Mouse (Mus musculus): ENCODE results near the gene Gm20671.
"Not testable (repeated sequence)": the region's sequence is repeated elsewhere in the genome, so short reads cannot be mapped to it uniquely, and the experiment has no call there.

The Gm20671 gene

GRCm38 (mm10) chr5:32784726-32785125 is 42.2 kb downstream of the Gm20671 start:
- peak; percentile 18 for DNase-seq

DNA sequence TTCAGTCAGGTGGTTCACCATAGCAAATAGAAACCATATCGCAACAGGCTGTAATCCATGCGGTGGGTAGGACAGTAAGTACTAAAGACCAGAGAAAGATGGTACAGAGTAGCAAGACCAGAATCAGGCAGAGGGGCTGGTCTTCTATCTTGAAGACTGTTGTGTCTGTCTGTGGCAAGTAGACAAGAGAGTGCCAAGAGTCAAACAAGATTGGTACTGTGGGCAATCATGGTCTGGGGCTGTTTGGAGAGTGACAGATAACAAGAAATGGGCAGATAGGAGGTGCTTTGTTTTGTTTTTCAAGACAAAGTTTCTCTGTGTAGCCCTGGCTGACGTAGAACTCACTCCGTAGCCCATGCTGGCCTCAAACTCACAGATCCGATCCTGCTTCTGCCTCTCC is 45.3 kb downstream of the Gm20671 start:
- no peak for DNase-seq

GRCm38 (mm10) chr5:32778168-32778567 is 48.7 kb downstream of the Gm20671 start:
- DNase-seq = no peak

- DNase-seq = no peak
Measured at GRCm38 (mm10) chr5:32772361-32772760, 54.5 kb downstream of the Gm20671 start.

GRCm38 (mm10) chr5:32767636-32768373 is 59.1 kb downstream of the Gm20671 start:
- no peak for DNase-seq

GRCm38 (mm10) chr5:32767004-32767403 is 59.9 kb downstream of the Gm20671 start:
- DNase-seq = no peak

DNA sequence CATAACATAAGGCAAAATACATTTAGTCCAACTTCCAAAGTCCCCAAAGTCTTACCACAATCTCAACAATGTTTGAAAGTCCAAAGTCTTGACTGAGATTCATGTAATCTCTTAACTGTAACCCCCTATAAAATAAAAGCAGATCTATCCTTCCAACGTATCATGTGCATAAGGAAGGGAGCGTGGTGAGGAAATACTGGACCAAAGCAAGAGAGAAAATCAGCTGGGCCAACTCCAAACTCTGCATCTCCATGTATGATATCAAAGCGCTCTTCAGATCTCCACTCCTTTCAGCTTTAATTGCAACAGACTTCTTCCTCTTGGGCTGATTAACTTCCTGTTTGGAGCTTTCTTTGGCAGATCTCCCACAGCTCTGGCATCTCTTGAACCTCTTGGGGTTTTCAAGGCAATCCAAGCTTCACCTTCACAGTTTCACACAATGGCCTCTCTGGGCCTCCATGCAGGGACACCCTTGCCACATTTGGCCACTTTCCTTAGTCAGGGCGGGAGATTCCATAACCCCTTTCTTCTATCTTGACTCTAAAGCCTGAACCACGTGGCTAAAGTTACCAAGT is 65.3 kb downstream of the Gm20671 start:
- no peak for DNase-seq

- no peak for DNase-seq
Measured at GRCm38 (mm10) chr5:32760787-32761186, 66.1 kb downstream of the Gm20671 start.

DNA sequence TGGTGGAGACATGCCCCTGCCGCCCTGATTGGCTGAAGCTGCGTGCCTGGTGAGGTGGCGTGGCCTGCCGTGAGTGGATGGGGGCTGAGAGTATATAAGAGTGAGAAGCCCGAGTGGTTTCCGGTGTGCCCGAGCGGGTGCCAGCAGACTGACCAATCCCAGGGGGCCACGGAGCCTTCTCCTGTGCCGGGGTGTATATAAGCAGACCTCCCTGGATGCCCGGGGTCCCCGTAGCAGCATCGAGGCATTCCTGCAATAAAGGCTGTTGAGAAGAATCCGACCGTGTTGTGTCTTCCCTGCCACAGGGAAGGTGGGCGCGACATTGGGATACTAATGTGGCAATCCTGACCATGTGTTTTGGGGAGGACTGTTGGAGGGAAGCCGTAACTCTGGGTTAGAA is 66.6 kb downstream of the Gm20671 start:
- not testable (repeated sequence) for DNase-seq

GRCm38 (mm10) chr5:32759662-32760061 is 67.2 kb downstream of the Gm20671 start:
- DNase-seq = no peak

DNA sequence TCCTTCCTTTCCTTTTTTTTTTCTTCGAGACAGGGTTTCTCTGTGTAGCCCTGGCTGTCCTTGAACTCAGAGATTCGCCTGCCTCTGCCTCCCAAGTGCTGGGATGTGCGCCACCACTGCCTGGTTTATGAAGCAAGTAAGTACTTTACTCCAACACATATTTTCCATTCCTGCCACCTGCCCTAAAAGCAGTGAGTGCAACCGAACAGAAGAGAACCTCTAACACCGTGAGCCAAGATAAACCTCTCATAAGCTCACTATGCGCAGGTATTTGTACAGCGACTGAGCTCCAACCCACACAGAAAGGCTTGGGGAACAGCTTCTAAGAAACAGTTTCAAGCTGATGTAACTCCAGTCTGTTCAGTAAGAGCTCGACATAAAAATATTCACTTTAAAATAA is 70.8 kb downstream of the Gm20671 start:
- DNase-seq = no peak

DNA sequence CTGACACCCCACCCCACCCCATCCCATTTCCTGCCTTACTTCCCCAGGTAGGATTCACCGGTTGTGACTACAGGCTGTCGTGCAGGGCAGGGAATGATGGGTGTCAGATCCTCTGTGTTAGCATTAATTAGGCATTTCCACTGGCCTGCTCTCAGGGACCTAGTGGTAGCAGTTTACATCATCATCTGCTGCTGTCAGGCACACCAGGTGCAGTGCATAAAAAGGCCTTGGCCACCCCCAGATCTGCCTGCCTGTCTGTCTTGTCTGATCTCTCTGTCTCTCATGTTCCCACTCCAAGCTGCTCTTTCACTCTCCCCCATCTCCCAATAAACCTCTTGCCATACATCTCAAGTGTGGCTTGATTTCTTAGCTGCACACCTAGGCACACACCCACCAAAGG is 75.2 kb downstream of the Gm20671 start:
- DNase-seq = no peak

- DNase-seq = no peak
Measured at GRCm38 (mm10) chr5:32748936-32749335, 78.0 kb downstream of the Gm20671 start.

DNA sequence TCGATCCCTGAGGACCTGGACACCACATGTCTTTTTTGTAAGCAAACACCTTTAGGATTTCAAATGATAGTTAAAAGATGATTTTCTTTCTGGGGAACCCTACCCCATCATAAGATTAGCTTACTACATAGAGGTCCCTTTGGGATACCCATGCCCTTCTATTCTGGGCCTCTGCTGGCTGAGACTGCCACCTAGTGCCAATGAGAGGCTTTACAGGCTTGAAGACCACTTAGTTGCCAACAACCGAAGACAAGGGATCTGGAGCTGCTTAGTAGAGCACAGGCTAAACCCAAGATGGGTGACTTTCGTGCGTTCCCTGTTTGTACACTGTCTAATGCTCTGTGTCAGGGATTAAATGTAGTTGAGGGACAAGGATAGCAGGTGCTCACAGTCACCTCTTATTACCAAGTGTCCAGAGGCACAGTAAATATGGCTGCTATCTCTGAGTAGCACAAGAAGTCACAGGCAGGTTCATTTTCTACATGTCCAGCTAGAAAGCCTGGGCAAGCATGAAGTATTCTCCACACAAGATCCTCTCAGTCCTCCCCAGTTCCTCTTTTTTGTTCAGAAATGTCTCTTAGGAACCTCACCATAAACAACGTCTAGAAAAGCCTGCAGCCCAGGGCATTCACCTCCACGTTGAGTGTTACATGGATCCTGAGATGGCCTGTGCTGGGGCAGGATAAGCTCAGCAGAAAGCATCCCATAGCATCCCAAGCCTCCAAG is 79.1 kb downstream of the Gm20671 start:
- peak; percentile 46 for DNase-seq

DNA sequence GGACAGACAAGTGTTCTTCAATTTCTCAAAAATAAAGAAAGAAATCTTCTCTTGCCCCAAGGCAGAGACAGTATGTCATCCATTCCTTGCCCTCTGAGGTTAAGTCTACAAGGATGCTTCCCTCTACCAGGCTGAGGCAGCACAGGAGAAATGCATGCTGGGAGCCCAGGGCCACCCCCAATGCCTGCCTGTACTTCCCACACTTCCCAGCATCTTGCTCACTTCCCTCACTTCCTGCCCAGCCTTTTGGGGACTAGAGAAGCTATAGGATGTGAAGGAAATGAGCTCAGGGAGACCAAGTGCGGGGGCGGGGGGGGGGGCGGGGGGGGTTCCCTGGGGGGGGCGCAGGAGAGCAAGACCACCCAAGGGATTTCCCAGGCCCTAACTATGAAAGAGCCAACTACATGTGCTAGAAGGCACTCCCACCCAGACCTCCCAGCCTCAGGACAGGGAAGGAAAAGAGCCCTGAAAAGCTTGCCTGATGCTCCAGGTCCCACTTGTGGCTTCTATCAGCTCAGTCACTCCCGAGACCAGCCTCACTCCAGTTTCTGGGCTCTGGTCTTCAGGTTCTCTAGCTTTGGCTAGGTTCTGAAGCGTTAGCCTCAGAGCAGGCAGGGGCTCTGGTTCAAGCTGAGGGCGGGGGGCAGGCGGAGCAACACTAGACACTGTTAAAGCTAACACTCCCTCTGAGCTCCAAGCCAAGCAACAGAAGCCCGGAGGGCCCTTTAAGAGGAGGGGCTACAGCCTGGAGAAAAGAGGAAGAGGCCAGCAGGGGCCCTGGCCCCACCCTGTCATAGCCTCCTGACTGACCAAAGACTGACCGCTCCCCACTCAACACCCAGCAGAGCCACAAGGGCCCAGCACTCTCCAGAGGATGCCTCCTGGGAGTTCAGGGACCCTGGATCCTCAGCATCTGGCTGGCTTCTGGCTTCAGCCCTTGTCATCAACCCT is 80.9 kb downstream of the Gm20671 start:
- DNase-seq = peak; percentile 24

DNA sequence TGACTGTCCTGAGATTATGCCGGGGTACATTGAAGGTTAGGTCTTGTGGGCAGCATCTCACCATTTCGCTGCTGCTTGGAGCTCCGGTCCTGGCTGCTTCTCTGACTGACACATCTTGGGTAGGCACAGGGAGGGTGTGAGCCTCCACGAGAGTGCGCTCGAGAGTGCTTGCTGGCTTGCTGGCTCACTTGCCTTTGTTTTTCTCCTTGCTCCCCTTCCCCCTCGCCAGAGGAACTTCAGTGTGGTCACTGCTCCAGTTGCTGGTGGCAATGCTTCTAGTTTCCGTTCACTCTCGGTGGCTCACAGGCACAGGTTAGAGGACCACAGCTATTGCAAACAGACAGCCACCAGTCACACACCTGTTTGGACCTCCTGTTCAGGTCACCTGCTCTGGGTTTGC is 84.8 kb downstream of the Gm20671 start:
- DNase-seq = peak; percentile 70

DNA sequence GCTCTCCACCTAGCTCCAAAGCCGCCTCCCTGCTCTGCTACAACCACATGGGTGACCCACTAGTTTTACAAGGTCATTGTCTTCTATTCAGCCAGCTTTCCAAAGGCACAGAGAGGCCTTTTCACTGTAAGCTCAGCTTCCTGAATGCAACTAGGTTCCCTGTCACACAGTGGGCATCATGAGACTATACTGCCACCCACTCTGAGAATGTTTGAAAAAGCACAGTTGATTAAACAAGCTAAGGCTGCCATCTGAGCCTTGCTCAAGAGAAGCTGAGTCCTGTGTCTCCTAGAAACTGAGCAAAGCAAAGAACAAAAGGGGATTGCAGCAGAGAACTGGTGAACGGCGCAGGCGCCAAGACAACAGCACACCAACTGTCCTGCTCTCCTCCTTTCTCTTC is 85.5 kb downstream of the Gm20671 start:
- not testable (repeated sequence) for DNase-seq

- not testable (repeated sequence) for DNase-seq
Measured at GRCm38 (mm10) chr5:32740850-32741249, 86.1 kb downstream of the Gm20671 start.

DNA sequence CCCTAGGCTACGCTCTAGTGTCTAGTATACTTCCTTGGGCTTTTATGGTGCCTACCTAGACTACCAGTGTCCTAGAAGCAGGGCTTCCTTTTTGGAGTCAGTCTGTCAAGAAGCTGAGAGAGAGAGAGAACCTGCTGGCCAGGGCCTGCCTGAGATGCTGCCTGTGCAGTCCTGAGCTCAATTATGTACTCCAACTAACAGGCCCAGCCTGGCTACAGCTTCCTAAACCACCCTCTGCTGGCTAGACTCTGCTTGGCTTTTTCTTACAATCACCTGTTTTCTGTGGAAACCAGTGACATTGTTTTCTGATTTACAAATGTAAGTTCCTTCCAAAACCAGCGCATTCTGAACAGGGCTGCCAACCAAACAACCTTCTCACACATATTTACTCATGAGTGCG is 86.8 kb downstream of the Gm20671 start:
- no peak for DNase-seq

DNA sequence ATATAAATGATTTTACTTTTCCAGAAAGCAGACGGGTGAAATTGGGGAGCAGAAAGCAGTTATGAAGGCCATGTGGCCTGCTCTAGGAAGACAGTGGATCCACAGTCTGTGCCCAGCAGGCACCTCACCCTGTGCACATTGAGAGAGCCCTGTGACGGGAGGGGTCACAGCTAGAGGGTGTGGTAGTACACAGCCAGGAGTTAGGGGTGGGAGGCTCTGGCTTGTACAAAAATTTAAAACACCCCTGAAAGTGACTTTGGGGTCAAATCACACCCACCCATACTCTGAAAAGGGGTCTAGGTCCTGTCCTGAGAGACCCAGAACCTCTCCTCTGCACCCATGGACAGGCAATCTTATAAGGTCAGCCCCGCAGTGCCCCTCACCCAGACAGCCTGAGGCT is 90.1 kb downstream of the Gm20671 start:
- not testable (repeated sequence) for DNase-seq

DNA sequence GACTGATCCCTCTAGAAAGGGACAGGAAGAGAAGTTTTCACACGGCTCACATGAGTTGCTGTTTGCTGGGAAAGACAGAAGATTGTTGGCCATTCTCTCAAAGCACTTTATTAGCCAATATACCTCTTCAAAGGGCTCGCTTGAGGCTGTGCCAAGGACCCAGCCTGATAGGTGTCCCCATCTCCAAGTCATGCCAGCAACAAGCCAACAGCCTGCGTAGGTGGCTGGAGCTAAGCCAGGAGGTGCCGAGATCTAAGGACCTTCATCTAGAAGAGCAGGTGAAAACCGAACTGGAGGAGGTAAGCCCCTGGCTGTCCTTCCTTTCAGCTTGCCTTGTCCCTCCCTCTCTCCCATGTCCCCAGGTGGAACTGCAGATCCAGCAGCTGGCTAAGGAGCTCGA is 91.1 kb downstream of the Gm20671 start:
- DNase-seq = no peak

- not testable (repeated sequence) for DNase-seq
Measured at GRCm38 (mm10) chr5:32733892-32734291, 93.0 kb downstream of the Gm20671 start.

- DNase-seq = no peak
Measured at GRCm38 (mm10) chr5:32728851-32729250, 98.1 kb downstream of the Gm20671 start.
